ENCODE assay signal across 16 mouse cellular contexts in genomic region chr8:122667854-122668253, GRCm38 (mm10). TPM values are rescaled to one million over a fixed set of nuclear protein-coding genes. Genes with fewer than 3 reads are reported as not detected.
DNase-seq lines count a peak whose midpoint lies in the region; ATAC-seq and TF ChIP-seq lines count a peak whose summit lies in the region.
"Had no signal": no experiment of that assay in that cellular context is flagged by ENCODE, and none has a peak within 500 bp of the region (broad histone marks: within the 10 kb centered on the region; RNA-seq: fewer than 3 reads in every experiment).

No protein-coding gene starts in this region.

- peaks cover 4% of the 10 kb centered on the region; the same call in 1 of the 2 replicates for H3K36me3 ChIP-seq in neural tube, embryonic 13.5 days
- no peaks in the 10 kb centered on the region for H3K36me3 ChIP-seq in neural tube, embryonic 15.5 days
- no peaks in the 10 kb centered on the region for H3K36me3 ChIP-seq in forebrain, embryonic 16.5 days (ENCODE audit: control insufficient read depth, insufficient read depth)
- H3K36me3 ChIP-seq: embryonic facial prominence, embryonic 13.5 days had no signal

- 0 out of 2 replicates have a peak, but pooled peaks cover 4% of the 10 kb centered on the region for H3K27me3 ChIP-seq in neural tube, embryonic 13.5 days
- no peaks in the 10 kb centered on the region for H3K27me3 ChIP-seq in neural tube, embryonic 15.5 days (replicated peaks)
- H3K27me3 ChIP-seq in forebrain, embryonic 16.5 days (replicated peaks; ENCODE audit: control insufficient read depth, insufficient read depth, low read length) = peaks cover 6% of the 10 kb centered on the region; the same call in 1 of the 2 replicates

- peak overlapping the region; percentile 82 for H3K27ac ChIP-seq in gastrocnemius, adult 2 months
- H3K27ac ChIP-seq in neural tube, embryonic 13.5 days (replicated peaks) = 0 out of 2 replicates have a peak overlapping the region, but pooled peaks have one; percentile 6
- H3K27ac ChIP-seq in neural tube, embryonic 15.5 days (replicated peaks) = no peak overlapping the region
- no peak overlapping the region for H3K27ac ChIP-seq in forebrain, embryonic 16.5 days (ENCODE audit: low read length)
- H3K27ac ChIP-seq: embryonic facial prominence, embryonic 13.5 days had no signal

- H3K9ac ChIP-seq in neural tube, embryonic 13.5 days = no peak overlapping the region
- no peak overlapping the region for H3K9ac ChIP-seq in neural tube, embryonic 15.5 days (replicated peaks)
- no peak overlapping the region for H3K9ac ChIP-seq in forebrain, embryonic 16.5 days (replicated peaks; ENCODE audit: low read depth, low read length)

- H3K4me1 ChIP-seq in neural tube, embryonic 13.5 days (replicated peaks) = peaks cover 97% of the 10 kb centered on the region
- H3K4me1 ChIP-seq in neural tube, embryonic 15.5 days = peaks cover 92% of the 10 kb centered on the region
- peaks cover 57% of the 10 kb centered on the region for H3K4me1 ChIP-seq in forebrain, embryonic 16.5 days (replicated peaks; ENCODE audit: control insufficient read depth, insufficient read depth, low read length)

- H3K4me3 ChIP-seq in gastrocnemius, adult 2 months = no peak overlapping the region
- H3K4me3 ChIP-seq in neural tube, embryonic 13.5 days = no peak overlapping the region
- no peak overlapping the region for H3K4me3 ChIP-seq in neural tube, embryonic 15.5 days (replicated peaks)
- no peak overlapping the region for H3K4me3 ChIP-seq in forebrain, embryonic 16.5 days (replicated peaks; ENCODE audit: low read length)
- H3K4me3 ChIP-seq: embryonic facial prominence, embryonic 13.5 days had no signal

- ATAC-seq in neural tube, embryonic 13.5 days (ENCODE audit: low read depth) = no peak
- ATAC-seq in neural tube, embryonic 15.5 days (ENCODE audit: low FRiP score) = no peak
- no peak for ATAC-seq in forebrain, embryonic 16.5 days

- H3K4me2 ChIP-seq in neural tube, embryonic 13.5 days = no peak overlapping the region
- no peak overlapping the region for H3K4me2 ChIP-seq in neural tube, embryonic 15.5 days
- H3K4me2 ChIP-seq in forebrain, embryonic 16.5 days (ENCODE audit: low read length) = no peak overlapping the region
- H3K4me2 ChIP-seq: embryonic facial prominence, embryonic 13.5 days; midbrain, embryonic 11.5 days had no signal

- intact Hi-C loops in gastrocnemius, adult 2 months (cut with DNase I) = no loop called here

- H3K9me3 ChIP-seq in neural tube, embryonic 13.5 days = no peaks in the 10 kb centered on the region
- H3K9me3 ChIP-seq in neural tube, embryonic 15.5 days (replicated peaks) = no peaks in the 10 kb centered on the region
- H3K9me3 ChIP-seq in forebrain, embryonic 16.5 days (ENCODE audit: control insufficient read depth, low read length) = no peaks in the 10 kb centered on the region
- H3K9me3 ChIP-seq: embryonic facial prominence, embryonic 13.5 days had no signal

- TF ChIP-seq CTCF in gastrocnemius, adult 2 months (IDR thresholded peaks at IDR 0.05) = no peak

- 68% methylated on average over 11 of the region's 11 CpGs for WGBS in neural tube, embryonic 13.5 days
- WGBS in neural tube, embryonic 15.5 days = 61% methylated on average over 11 of the region's 11 CpGs
- WGBS in forebrain, embryonic 16.5 days = 51% methylated on average over 11 of the region's 11 CpGs

- DNase-seq in gastrocnemius, adult 2 months = no peak
- DNase-seq in gastrocnemius, postnatal 25 days = no peak
- peak; percentile 55 for DNase-seq in kidney, postnatal 14 days
- DNase-seq in right cerebral cortex, postnatal 36 days (ENCODE audit: low spot score in 2 of 2) = peak; percentile 68 to 70
- DNase-seq in cerebellum, postnatal 4 days (ENCODE audit: low spot score in 2 of 2) = no peak
- DNase-seq: cerebellum, adult 2 months; lung, adult 2 months had no signal

RNA-seq across cellular contexts. Expression of gene Cbfa2t3, which starts 31.1 kb away (rescaled TPM):
- 10 to 100 TPM; 18.8 to 23.4 TPM for total RNA-seq in gastrocnemius, adult 2 months (2021)
- total RNA-seq in gastrocnemius, postnatal 25 days (2021) = 10 to 100 TPM; 19.0 to 27.8 TPM
- polyA plus RNA-seq in neural tube, embryonic 13.5 days (2015; fragmentation: Nextera tagmentation; extraction: Ambion mirVana) = 21.2 and 22.2 TPM in 2 replicates
- 14.4 and 16.8 TPM in 2 replicates for polyA plus RNA-seq in neural tube, embryonic 15.5 days (2015; fragmentation: Nextera tagmentation; extraction: Ambion mirVana)
- polyA plus RNA-seq in forebrain, embryonic 16.5 days (2015; fragmentation: Nextera tagmentation; extraction: Ambion mirVana) = 11.6 and 13.8 TPM in 2 replicates

RNA-seq across cellular contexts. Expression of gene Pabpn1l, which starts 45.3 kb away (rescaled TPM):
- not detected for total RNA-seq in gastrocnemius, adult 2 months (2021)
- not detected for total RNA-seq in gastrocnemius, postnatal 25 days (2021)
- polyA plus RNA-seq in neural tube, embryonic 13.5 days (2015; fragmentation: Nextera tagmentation; extraction: Ambion mirVana) = not detected in 2 replicates
- polyA plus RNA-seq in neural tube, embryonic 15.5 days (2015; fragmentation: Nextera tagmentation; extraction: Ambion mirVana) = 0.14 TPM in 1 of 2 replicates, not detected in the other
- polyA plus RNA-seq in forebrain, embryonic 16.5 days (2015; fragmentation: Nextera tagmentation; extraction: Ambion mirVana) = not detected in 2 replicates
- total RNA-seq: gastrocnemius, adult 18-20 months; hematopoietic stem cell, adult 5-6 weeks; layer of hippocampus, postnatal 14 days had no signal
- polyA plus RNA-seq: cerebellum, adult 2 months; embryonic facial prominence, embryonic 13.5 days; lung, adult 2 months; midbrain, embryonic 11.5 days; stomach, embryonic 14.5 days had no signal

RNA-seq across cellular contexts. Expression of gene Trappc2l, which starts 56.4 kb away (rescaled TPM):
- total RNA-seq in gastrocnemius, adult 2 months (2021) = 10 to 100 TPM; 39.3 to 45.5 TPM
- 10 to 100 TPM; 37.9 to 40.3 TPM for total RNA-seq in gastrocnemius, postnatal 25 days (2021)
- 84.7 and 101 TPM in 2 replicates for polyA plus RNA-seq in neural tube, embryonic 13.5 days (2015; fragmentation: Nextera tagmentation; extraction: Ambion mirVana)
- 103 and 113 TPM in 2 replicates for polyA plus RNA-seq in neural tube, embryonic 15.5 days (2015; fragmentation: Nextera tagmentation; extraction: Ambion mirVana)
- polyA plus RNA-seq in forebrain, embryonic 16.5 days (2015; fragmentation: Nextera tagmentation; extraction: Ambion mirVana) = 72.0 and 92.6 TPM in 2 replicates

RNA-seq across cellular contexts. Expression of gene Galns, which starts 56.6 kb away (rescaled TPM):
- total RNA-seq in gastrocnemius, adult 2 months (2021) = 1 to 10 TPM; 1.0 to 1.1 TPM
- total RNA-seq in gastrocnemius, postnatal 25 days (2021) = 1 to 10 TPM; 1.3 to 1.8 TPM
- 5.5 and 6.5 TPM in 2 replicates for polyA plus RNA-seq in neural tube, embryonic 13.5 days (2015; fragmentation: Nextera tagmentation; extraction: Ambion mirVana)
- polyA plus RNA-seq in neural tube, embryonic 15.5 days (2015; fragmentation: Nextera tagmentation; extraction: Ambion mirVana) = 6.7 and 9.5 TPM in 2 replicates
- polyA plus RNA-seq in forebrain, embryonic 16.5 days (2015; fragmentation: Nextera tagmentation; extraction: Ambion mirVana) = 3.8 and 4.6 TPM in 2 replicates

Comparison
In these comparisons a context has a peak if more than half of its experiments do, and no peak if none do; other contexts are left out.
1. H3K27ac ChIP-seq: peak in gastrocnemius, adult 2 months (single experiment) and neural tube, embryonic 13.5 days (single experiment); none in neural tube, embryonic 15.5 days (single experiment) and forebrain, embryonic 16.5 days (single experiment).
2. DNase-seq: peak in kidney, postnatal 14 days (single experiment) and right cerebral cortex, postnatal 36 days (2 of 2); none in gastrocnemius, adult 2 months (single experiment), gastrocnemius, postnatal 25 days (single experiment) and cerebellum, postnatal 4 days (0 of 2).